Mouse (Mus musculus) forebrain, postnatal 0 days (tissue): ENCODE data around the gene Scarf2. TPM values are rescaled to one million over a fixed set of nuclear protein-coding genes. Genes with fewer than 3 reads are reported as not detected.

Source experiments
- ATAC-seq: fragments of 200-750 bp; cut with Nextera tagmentation; 2 replicates; pipeline ENCODE4 v1.8.0; 2017; ENCODE audit warnings: mild to moderate bottlenecking, moderate library complexity
- DNase-seq: peaks from one replicate; pipeline ENCODE4 v3.0.0-alpha.2; 2015
- H3K27ac ChIP-seq: fragments of 300-500 bp; sonication (generic); 2 replicates; pipeline ENCODE4 v1.5.1; 2014; ENCODE audit warnings: low read depth, mild to moderate bottlenecking, antibody characterized with exemption, low read length, moderate library complexity, mixed read lengths
- H3K27me3 ChIP-seq: fragments of 300-500 bp; sonication (generic); 2 replicates; pipeline ENCODE4 v1.6.1; 2014; ENCODE audit warnings: mild to moderate bottlenecking, low read length, mixed read lengths; ENCODE audit not compliant: insufficient read depth
- H3K36me3 ChIP-seq: fragments of 300-500 bp; sonication (generic); 2 replicates; pipeline ENCODE4 v1.6.1; 2014; ENCODE audit warnings: mild to moderate bottlenecking, moderate library complexity; ENCODE audit not compliant: insufficient read depth
- H3K4me1 ChIP-seq: fragments of 300-500 bp; sonication (generic); 2 replicates; pipeline ENCODE4 v1.6.1; 2014; ENCODE audit warnings: antibody characterized with exemption; ENCODE audit not compliant: insufficient read depth
- H3K4me2 ChIP-seq: fragments of 300-500 bp; sonication (generic); 2 replicates; pipeline ENCODE4 v1.6.1; 2014; ENCODE audit warnings: low read depth, mild to moderate bottlenecking, moderate library complexity
- H3K4me3 ChIP-seq: fragments of 300-500 bp; sonication (generic); 2 replicates; pipeline ENCODE4 v1.5.1; 2014; ENCODE audit warnings: low read depth, low read length, mixed read lengths
- H3K9ac ChIP-seq: fragments of 300-500 bp; sonication (generic); 2 replicates; pipeline ENCODE4 v1.6.1; 2014; ENCODE audit warnings: mild to moderate bottlenecking
- H3K9me3 ChIP-seq: fragments of 300-500 bp; sonication (generic); 2 replicates; pipeline ENCODE4 v1.6.1; 2016; ENCODE audit warnings: low read length
- CTCF ChIP-seq: sonication (generic); IDR thresholded peaks from 2 replicates; pipeline ENCODE4 v1.5.1; 2016; ENCODE audit warnings: antibody characterized with exemption, control low read depth, low read depth
- WGBS: fragments of 180-500 bp; shearing (Covaris S2); extraction: QIAGEN DNeasy Blood & Tissue Kit; methylation state at CpG from one replicate; pipeline ENCODE4 v1.1.7; 2014; 5-methylcytosine and 5-hydroxymethylcytosine counted together
- polyA plus RNA-seq: library from polyadenylated mRNA; unstranded; fragments of >200 nt; fragmentation: Nextera tagmentation; extraction: Ambion mirVana; gene quantifications from 2 replicates; pipeline ENCODE4 v1.2.1, GENCODE M21; 2015
- total RNA-seq: library from RNA; depleted of rRNA; stranded (reverse); fragments of >200 nt; gene quantifications from 2 replicates; pipeline ENCODE4 v1.2.3, GENCODE M21; 2014; rRNA removed

Scarf2 gene
- total and polyA plus RNA-seq, 2 experiments from 2014 or later = 2.1 to 10.6 TPM

GRCm38 (mm10) chr16:17849486-17849885 lies 52.4 kb downstream of the Scarf2 start:
- ATAC-seq (no peak), DNase-seq (no peak)
- no peak for TF ChIP-seq CTCF
- Histone ChIP-seq H3K9ac (no peak overlapping the region), H3K27ac (no peak overlapping the region), H3K4me1 (no peaks in the 10 kb centered on the region), H3K4me2 (no peak overlapping the region), H3K9me3 (no peaks in the 10 kb centered on the region), H3K4me3 (no peak overlapping the region), H3K36me3 (peaks cover 74% of the 10 kb centered on the region), H3K27me3 (no peaks in the 10 kb centered on the region)
- WGBS = 94% methylated on average over 6 of the region's 6 CpGs

- 96% methylated on average over 5 of the region's 5 CpGs for WGBS
- no peak overlapping the region for H3K4me2 ChIP-seq
- TF ChIP-seq CTCF = no peak
- H3K36me3 ChIP-seq = peaks cover 69% of the 10 kb centered on the region
- H3K9ac ChIP-seq = no peak overlapping the region
- ATAC-seq (no peak), DNase-seq (no peak)
- no peak overlapping the region for H3K4me3 ChIP-seq
- H3K27me3 ChIP-seq = no peaks in the 10 kb centered on the region
- no peaks in the 10 kb centered on the region for H3K4me1 ChIP-seq
- H3K9me3 ChIP-seq = no peaks in the 10 kb centered on the region
- H3K27ac ChIP-seq = no peak overlapping the region
Observed at GRCm38 (mm10) chr16:17851331-17851730, 54.2 kb downstream of the Scarf2 start.

GRCm38 (mm10) chr16:17851860-17852259 lies 54.8 kb downstream of the Scarf2 start:
- Histone ChIP-seq H3K4me3 (no peak overlapping the region), H3K9ac (no peak overlapping the region), H3K27me3 (no peaks in the 10 kb centered on the region), H3K27ac (no peak overlapping the region), H3K4me1 (no peaks in the 10 kb centered on the region), H3K36me3 (peaks cover 69% of the 10 kb centered on the region), H3K4me2 (no peak overlapping the region), H3K9me3 (no peaks in the 10 kb centered on the region)
- no peak for ATAC-seq
- WGBS = 95% methylated on average over 1 of the region's 1 CpGs
- DNase-seq = no peak
- no peak for TF ChIP-seq CTCF

GRCm38 (mm10) chr16:17853263-17853662 lies 56.2 kb downstream of the Scarf2 start:
- no peak for ATAC-seq
- TF ChIP-seq CTCF = no peak
- peaks cover 74% of the 10 kb centered on the region for H3K36me3 ChIP-seq

GRCm38 (mm10) chr16:17857157-17857556 lies 60.1 kb downstream of the Scarf2 start:
- no peak for DNase-seq

More at GRCm38 (mm10) chr16:17853263-17853662, 56.2 kb downstream of the Scarf2 start:
- Histone ChIP-seq H3K4me1 (no peaks in the 10 kb centered on the region), H3K27me3 (no peaks in the 10 kb centered on the region), H3K27ac (no peak overlapping the region), H3K9ac (no peak overlapping the region), H3K4me3 (no peak overlapping the region), H3K4me2 (no peak overlapping the region), H3K9me3 (no peaks in the 10 kb centered on the region)
- no peak for DNase-seq
- 93% methylated on average over 2 of the region's 2 CpGs for WGBS

More at GRCm38 (mm10) chr16:17857157-17857556, 60.1 kb downstream of the Scarf2 start:
- peaks cover 61% of the 10 kb centered on the region for H3K36me3 ChIP-seq
- 93% methylated on average over 7 of the region's 7 CpGs for WGBS
- no peaks in the 10 kb centered on the region for H3K27me3 ChIP-seq
- no peak overlapping the region for H3K4me2 ChIP-seq
- H3K4me1 ChIP-seq = no peaks in the 10 kb centered on the region
- H3K27ac ChIP-seq = no peak overlapping the region
- no peak for TF ChIP-seq CTCF
- ATAC-seq = no peak
- H3K9me3 ChIP-seq = no peaks in the 10 kb centered on the region
- H3K4me3 ChIP-seq = no peak overlapping the region
- H3K9ac ChIP-seq = no peak overlapping the region

Other genes with a start within 250 kb of the Scarf2 start
- gene Lrrc74b, start 236.0 kb upstream of the Scarf2 start, total RNA-seq = 3.0 and 3.5 TPM in 2 replicates
- gene Lrrc74b, start 236.0 kb upstream of the Scarf2 start, polyA plus RNA-seq = 2.3 and 4.1 TPM in 2 replicates
- gene P2rx6, start 235.4 kb upstream of the Scarf2 start, total RNA-seq = 1.3 and 1.9 TPM in 2 replicates
- 1.5 and 2.8 TPM in 2 replicates for gene P2rx6, start 235.4 kb upstream of the Scarf2 start, polyA plus RNA-seq
- 47.5 and 53.4 TPM in 2 replicates for gene Slc7a4, start 214.1 kb upstream of the Scarf2 start, total RNA-seq
- gene Slc7a4, start 214.1 kb upstream of the Scarf2 start, polyA plus RNA-seq = 33.1 and 47.3 TPM in 2 replicates
- gene Smpd4, start 177.9 kb upstream of the Scarf2 start, total RNA-seq = 41.4 and 48.3 TPM in 2 replicates
- 25.3 and 26.2 TPM in 2 replicates for gene Smpd4, start 177.9 kb upstream of the Scarf2 start, polyA plus RNA-seq
- gene Ccdc74a, start 150.8 kb upstream of the Scarf2 start, total RNA-seq = 19.6 and 22.6 TPM in 2 replicates
- 25.2 and 33.9 TPM in 2 replicates for gene Ccdc74a, start 150.8 kb upstream of the Scarf2 start, polyA plus RNA-seq
- gene Med15, start 64.4 kb upstream of the Scarf2 start, total RNA-seq = 45.6 and 48.5 TPM in 2 replicates
- gene Med15, start 64.4 kb upstream of the Scarf2 start, polyA plus RNA-seq = 40.9 and 46.9 TPM in 2 replicates
- 117 and 162 TPM in 2 replicates for gene Klhl22, start 37.7 kb upstream of the Scarf2 start, total RNA-seq
- gene Klhl22, start 37.7 kb upstream of the Scarf2 start, polyA plus RNA-seq = 69.6 and 73.8 TPM in 2 replicates
- gene B830017H08Rik, start 35.8 kb downstream of the Scarf2 start, total RNA-seq = 4.5 and 5.9 TPM in 2 replicates
- 6.8 TPM in 2 replicates for gene B830017H08Rik, start 35.8 kb downstream of the Scarf2 start, polyA plus RNA-seq
- gene Car15, start 41.1 kb downstream of the Scarf2 start, total RNA-seq = 4.2 and 7.5 TPM in 2 replicates
- gene Car15, start 41.1 kb downstream of the Scarf2 start, polyA plus RNA-seq = 1.8 and 1.9 TPM in 2 replicates
- gene Gm20518, start 94.4 kb downstream of the Scarf2 start, total RNA-seq = 0.76 and 2.1 TPM in 2 replicates
- gene Gm20518, start 94.4 kb downstream of the Scarf2 start, polyA plus RNA-seq = 0.05 and 0.07 TPM in 2 replicates
- 0.08 TPM in 1 of 2 replicates, not detected in the other for gene Tssk1, start 96.9 kb downstream of the Scarf2 start, total RNA-seq
- gene Tssk1, start 96.9 kb downstream of the Scarf2 start, polyA plus RNA-seq = 0.05 TPM in 1 of 2 replicates, not detected in the other
- 97.7 and 139 TPM in 2 replicates for gene Dgcr2, start 101.3 kb downstream of the Scarf2 start, total RNA-seq
- 73.7 and 90.7 TPM in 2 replicates for gene Dgcr2, start 101.3 kb downstream of the Scarf2 start, polyA plus RNA-seq
- gene Tssk2, start 101.4 kb downstream of the Scarf2 start, total RNA-seq = not detected in 2 replicates
- not detected in 2 replicates for gene Tssk2, start 101.4 kb downstream of the Scarf2 start, polyA plus RNA-seq
- gene Ess2, start 114.1 kb downstream of the Scarf2 start, total RNA-seq = 50.4 and 50.5 TPM in 2 replicates
- gene Ess2, start 114.1 kb downstream of the Scarf2 start, polyA plus RNA-seq = 41.5 and 46.2 TPM in 2 replicates
- not detected in 2 replicates for gene Gsc2, start 117.8 kb downstream of the Scarf2 start, total RNA-seq
- gene Gsc2, start 117.8 kb downstream of the Scarf2 start, polyA plus RNA-seq = not detected in 2 replicates
- gene Slc25a1, start 130.9 kb downstream of the Scarf2 start, total RNA-seq = 150 and 158 TPM in 2 replicates
- gene Slc25a1, start 130.9 kb downstream of the Scarf2 start, polyA plus RNA-seq = 143 and 146 TPM in 2 replicates
- not detected in 2 replicates for gene Vpreb2, start 183.1 kb downstream of the Scarf2 start, total RNA-seq
- gene Vpreb2, start 183.1 kb downstream of the Scarf2 start, polyA plus RNA-seq = not detected in 2 replicates